Mouse (Mus musculus): Measurements from ENCODE around the gene Rara.

GRCm38 (mm10) chr11:98887703-98888102 lies 39.9 kb upstream of the Rara start:
- TF ChIP-seq CTCF (IDR thresholded peaks at IDR 0.05; ENCODE audit: control insufficient read depth, insufficient read depth, insufficient replicate concordance, low read depth, low read length) (no peak), POLR2A (IDR thresholded peaks at IDR 0.05; ENCODE audit: control insufficient read depth, low read depth, low read length) (no peak)
